Mouse (Mus musculus) lung, adult 2 months (tissue): ENCODE measurements at regions not wholly inside any gene's neighbourhood (a gene's known extent, or its start where the extent isn't known, plus 50 kb on each side); places are given as distances from the start of the nearest gene placed in this dataset.

Source experiments
- CTCF ChIP-seq: fragments of 200-500 bp; IDR thresholded peaks from 2 replicates; pipeline ENCODE4 v1.5.1; 2011; ENCODE audit warnings: mild to moderate bottlenecking, low read length, control low read depth; ENCODE audit not compliant: insufficient read depth
- POLR2A ChIP-seq: fragments of 200-500 bp; IDR thresholded peaks from 2 replicates; pipeline ENCODE4 v1.6.1; 2011; ENCODE audit warnings: low read depth, mild to moderate bottlenecking, control low read depth, low read length, borderline replicate concordance; ENCODE audit errors: extremely low read depth

GRCm38 (mm10) chr3:149116604-149117003, 126.2 kb upstream of the Adgrl2 start:
- no peak for TF ChIP-seq CTCF
- TF ChIP-seq POLR2A = no peak
